Mouse (Mus musculus) G1E-ER4 (cell line): ENCODE results near the gene March11. TPM values are rescaled to one million over a fixed set of nuclear protein-coding genes. Genes with fewer than 3 reads are reported as not detected.

ENCODE experiments used
- GATA1 ChIP-seq: IDR thresholded peaks from one replicate; pipeline ENCODE4 v1.8.0; 2012; ENCODE audit warnings: low read length, inconsistent platforms
- polyA plus RNA-seq: library from polyadenylated mRNA; stranded (reverse); fragments of >175 nt; gene quantifications from 2 replicates; pipeline ENCODE4 v1.2.3, GENCODE M21; 2012

Gene March11
- polyA plus RNA-seq = not detected in 2 replicates

DNA sequence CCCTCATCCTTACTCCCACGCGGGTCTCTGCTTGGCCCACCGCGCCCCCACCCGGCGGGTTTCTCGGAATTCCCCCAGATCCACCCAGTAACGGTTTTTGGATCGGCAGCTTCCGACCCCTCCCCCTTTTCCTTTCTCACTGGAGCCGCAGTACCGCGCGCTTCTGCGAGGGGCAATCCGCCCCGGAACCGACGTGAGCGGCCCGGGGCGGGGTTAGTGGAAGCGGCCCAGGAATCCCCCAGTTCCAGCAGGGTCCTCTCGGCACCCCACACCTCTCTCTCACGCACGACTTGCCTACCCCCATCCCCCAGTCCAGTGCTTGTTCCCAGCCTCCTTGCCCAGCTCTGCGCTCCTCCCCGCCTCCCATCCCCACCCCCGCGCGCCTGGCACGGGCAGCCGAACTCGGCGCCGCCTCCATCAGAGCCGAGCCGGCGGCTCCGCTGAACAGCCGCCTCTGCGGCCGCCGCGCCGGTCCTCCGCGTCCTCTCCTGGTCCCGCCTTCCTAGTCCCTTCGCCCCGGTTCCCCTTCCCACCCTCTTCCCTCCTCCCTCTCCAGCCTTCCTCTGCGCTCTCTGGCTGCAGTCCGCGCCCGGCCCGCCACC, at the start of gene March11:
Gene March11 (plus strand): TSS at position 420 of the 602 bp plus-strand sequence.
- no peak for TF ChIP-seq GATA1

DNA sequence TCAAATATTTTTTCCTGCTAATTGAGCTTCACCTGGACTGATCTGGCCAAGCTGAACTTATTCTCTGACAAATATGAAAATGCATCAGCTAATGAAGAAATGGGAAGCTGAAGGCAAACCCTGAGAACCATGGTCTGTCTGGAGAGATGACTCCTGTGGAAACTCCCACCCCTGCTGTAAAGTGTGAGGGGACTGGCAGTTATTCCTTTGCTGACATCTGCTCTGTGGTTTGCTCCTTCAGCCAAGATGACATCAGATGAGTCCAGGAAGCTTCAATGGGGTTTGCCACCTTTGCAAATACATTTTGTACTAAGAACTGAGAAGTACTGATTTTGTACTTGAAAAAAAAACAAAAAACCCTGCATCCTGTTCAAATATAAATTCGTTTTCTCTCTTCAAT, 46.5 kb upstream of the March11 start:
- no peak for TF ChIP-seq GATA1

DNA sequence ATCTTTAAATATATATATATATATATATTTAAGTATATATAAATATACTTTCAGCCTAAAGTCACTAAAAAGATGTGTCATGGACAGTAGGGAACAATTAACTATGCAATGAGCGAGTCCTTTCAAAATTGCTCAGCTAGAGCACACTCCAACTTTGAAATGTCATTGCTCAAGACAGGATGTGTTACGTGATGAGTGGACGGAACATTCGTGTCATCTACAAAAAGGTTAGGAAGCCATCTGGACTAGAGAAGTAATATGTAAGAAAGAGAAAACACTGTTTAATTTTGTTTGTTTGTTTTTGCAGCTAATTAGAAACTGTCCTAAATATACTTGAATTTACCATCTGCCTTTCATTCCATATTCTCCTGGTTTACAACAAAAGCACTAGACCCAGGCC, 39.3 kb upstream of the March11 start:
- TF ChIP-seq GATA1 = no peak

GRCm38 (mm10) chr15:26276035-26276511, 32.8 kb upstream of the March11 start:
- no peak for TF ChIP-seq GATA1

- TF ChIP-seq GATA1 = no peak
Observed at GRCm38 (mm10) chr15:26276608-26277007, 32.2 kb upstream of the March11 start.

GRCm38 (mm10) chr15:26291871-26292270, 17.0 kb upstream of the March11 start:
- no peak for TF ChIP-seq GATA1

DNA sequence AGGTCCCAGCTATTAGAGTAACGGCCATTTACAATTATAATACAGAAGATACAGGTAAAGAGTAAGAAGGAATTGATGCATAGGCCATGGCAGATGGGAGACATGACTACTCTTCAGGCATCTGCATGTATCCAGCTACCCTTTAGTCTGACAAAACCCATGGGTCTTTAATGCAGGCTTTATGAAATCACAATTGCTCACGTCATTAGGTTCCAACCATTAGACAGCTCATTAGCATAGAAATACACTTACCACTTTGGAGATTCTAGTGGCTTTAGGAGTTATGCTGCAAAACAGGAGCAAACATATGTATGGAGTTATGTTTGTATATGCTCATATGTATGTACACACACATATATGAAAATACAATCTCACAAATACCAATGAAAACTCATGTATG, 16.0 kb upstream of the March11 start:
- TF ChIP-seq GATA1 = no peak

GRCm38 (mm10) chr15:26293215-26293614, 15.6 kb upstream of the March11 start:
- no peak for TF ChIP-seq GATA1

GRCm38 (mm10) chr15:26298668-26299067, 10.2 kb upstream of the March11 start:
- TF ChIP-seq GATA1 = no peak

DNA sequence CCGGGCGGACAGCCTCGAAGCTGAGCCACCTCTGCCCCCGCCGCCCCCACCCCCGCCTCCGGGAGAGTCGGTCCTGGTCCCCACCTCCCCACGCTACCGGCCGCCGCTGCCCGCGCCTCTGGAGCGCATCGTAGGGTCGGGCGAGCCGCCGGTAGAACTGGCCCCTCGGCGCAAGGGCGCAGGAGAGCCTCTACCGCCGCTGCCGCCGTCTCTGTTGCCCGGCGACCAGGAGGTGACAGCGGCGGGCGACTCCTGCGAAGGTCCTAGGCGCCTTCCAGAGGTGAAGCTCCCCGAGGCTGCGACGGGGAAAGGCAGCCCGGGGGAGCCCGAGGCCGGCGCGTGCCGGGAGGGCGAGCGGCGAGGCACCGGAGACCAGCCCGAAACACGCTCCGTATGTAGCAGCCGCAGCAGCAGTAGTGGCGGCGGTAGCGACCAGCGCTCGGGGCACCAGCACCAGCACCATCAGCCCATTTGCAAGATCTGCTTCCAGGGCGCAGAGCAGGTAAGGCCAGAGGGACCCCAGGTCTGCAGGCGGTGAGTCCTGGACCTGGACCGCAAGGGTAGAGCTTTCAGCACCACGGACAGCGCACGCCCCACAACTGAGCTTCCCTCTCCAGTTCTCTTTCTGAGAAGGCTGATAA, 563 bp downstream of the March11 start:
- no peak for TF ChIP-seq GATA1

- TF ChIP-seq GATA1 = no peak
Observed at GRCm38 (mm10) chr15:26319866-26320265, 11.0 kb downstream of the March11 start.

- no peak for TF ChIP-seq GATA1
Observed at GRCm38 (mm10) chr15:26320402-26320801, 11.6 kb downstream of the March11 start.

DNA sequence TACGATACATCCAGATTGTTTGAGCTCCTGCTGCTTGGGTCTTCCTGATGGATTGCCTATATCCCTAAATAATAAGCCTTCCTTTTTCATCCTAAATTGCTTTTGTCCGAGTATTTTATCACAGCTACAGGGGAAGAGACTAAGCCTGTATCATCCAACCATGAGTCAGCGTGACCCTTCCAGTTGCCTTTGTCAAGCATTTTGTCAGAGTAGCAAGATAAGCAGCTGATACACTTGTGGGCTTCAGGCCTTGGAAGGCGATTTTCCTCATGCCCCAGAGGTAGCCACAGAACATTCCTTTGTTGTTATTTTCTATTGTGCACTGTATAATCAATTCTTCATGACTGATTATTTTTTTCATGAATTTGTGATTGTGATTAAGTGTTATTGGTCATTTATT, 14.0 kb downstream of the March11 start:
- no peak for TF ChIP-seq GATA1

- TF ChIP-seq GATA1 = no peak
Observed at GRCm38 (mm10) chr15:26327157-26327556, 18.3 kb downstream of the March11 start.

DNA sequence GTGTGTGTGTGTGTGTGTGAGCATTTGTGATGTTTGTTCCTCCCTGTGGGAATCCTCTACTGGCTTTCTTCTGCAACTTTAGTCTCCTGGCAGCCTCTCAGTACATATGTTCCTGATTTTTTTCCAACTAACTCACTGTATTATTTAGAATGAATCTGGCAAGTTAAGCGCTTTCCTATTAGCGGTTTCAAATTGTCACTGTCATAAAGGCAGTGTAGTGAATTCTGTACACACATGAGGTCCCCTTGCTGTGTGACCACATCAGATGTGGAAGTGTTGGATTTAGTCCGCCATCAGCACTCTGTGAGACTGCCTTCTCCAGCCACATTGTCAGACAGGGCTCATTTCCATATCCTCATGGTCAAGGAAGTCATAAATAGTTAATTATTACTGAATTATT, 26.9 kb downstream of the March11 start:
- TF ChIP-seq GATA1 = no peak

DNA sequence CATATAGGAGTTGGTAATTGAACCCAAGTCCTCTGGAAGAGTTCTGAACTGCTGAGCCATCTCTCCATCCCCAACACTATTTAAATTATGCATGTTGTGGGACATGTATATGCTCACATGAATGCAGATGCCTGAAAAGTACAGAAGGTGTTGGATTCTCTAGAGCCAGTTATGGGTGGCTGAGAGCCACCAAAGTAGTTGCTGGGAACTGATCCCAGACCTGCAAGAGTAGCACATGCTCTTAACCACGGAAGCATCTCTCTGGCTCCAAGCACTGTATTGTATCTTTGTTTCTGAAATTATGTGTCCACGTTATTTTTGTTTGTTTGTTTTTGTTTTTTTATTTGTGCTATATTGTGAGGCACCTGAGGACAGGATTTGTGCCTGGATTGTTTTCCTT, 28.9 kb downstream of the March11 start:
- no peak for TF ChIP-seq GATA1

GRCm38 (mm10) chr15:26338343-26338742, 29.5 kb downstream of the March11 start:
- no peak for TF ChIP-seq GATA1
